Mouse (Mus musculus) hindbrain, embryonic 15.5 days (tissue): ENCODE results near the gene Camta1. TPM values are rescaled to one million over a fixed set of nuclear protein-coding genes. Genes with fewer than 3 reads are reported as not detected.

ENCODE experiments used
- ATAC-seq: fragments of 200-750 bp; cut with Nextera tagmentation; 2 replicates; pipeline ENCODE4 v1.8.0; 2017; ENCODE audit warnings: low read depth, moderate number of reproducible peaks, moderate TSS enrichment; ENCODE audit not compliant: low FRiP score
- H3K27ac ChIP-seq: fragments of 300-500 bp; sonication (generic); replicated peaks from 2 replicates; pipeline ENCODE4 v1.5.1; 2015; ENCODE audit warnings: mild to moderate bottlenecking, inconsistent platforms
- H3K27me3 ChIP-seq: fragments of 300-500 bp; sonication (generic); 2 replicates; pipeline ENCODE4 v1.6.1; 2015; ENCODE audit warnings: control low read depth, inconsistent platforms
- H3K36me3 ChIP-seq: fragments of 300-500 bp; sonication (generic); 2 replicates; pipeline ENCODE4 v1.6.1; 2015; ENCODE audit warnings: control low read depth, inconsistent platforms
- H3K4me1 ChIP-seq: fragments of 300-500 bp; sonication (generic); replicated peaks from 2 replicates; pipeline ENCODE4 v1.6.1; 2015; ENCODE audit warnings: control low read depth, inconsistent platforms
- H3K4me2 ChIP-seq: fragments of 300-500 bp; sonication (generic); 2 replicates; pipeline ENCODE4 v1.6.1; 2015; ENCODE audit warnings: moderate library complexity, mild to moderate bottlenecking, inconsistent platforms
- H3K4me3 ChIP-seq: fragments of 300-500 bp; sonication (generic); 2 replicates; pipeline ENCODE4 v1.5.1; 2015; ENCODE audit warnings: mild to moderate bottlenecking, inconsistent platforms
- H3K9ac ChIP-seq: fragments of 300-500 bp; sonication (generic); 2 replicates; pipeline ENCODE4 v1.6.1; 2015; ENCODE audit warnings: inconsistent platforms
- H3K9me3 ChIP-seq: fragments of 300-500 bp; sonication (generic); 2 replicates; pipeline ENCODE4 v1.6.1; 2016; ENCODE audit warnings: control low read depth, inconsistent platforms
- WGBS: fragments of 180-500 bp; shearing (Covaris S2); methylation state at CpG from one replicate; pipeline ENCODE4 v1.1.7; 2015; 5-methylcytosine and 5-hydroxymethylcytosine counted together
- polyA plus RNA-seq: library from polyadenylated mRNA; unstranded; fragments of >200 nt; fragmentation: Nextera tagmentation; extraction: Ambion mirVana; gene quantifications from 2 replicates; pipeline ENCODE4 v1.2.1, GENCODE M21; 2015

The Camta1 gene
- polyA plus RNA-seq, 1 experiment from 2014 or later = 150 TPM

GRCm38 (mm10) chr4:150903091-150903742 lies 958.5 kb downstream of the Camta1 start:
- WGBS = 94% methylated on average over 14 of the region's 14 CpGs
- no peaks in the 10 kb centered on the region for H3K9me3 ChIP-seq
- H3K36me3 ChIP-seq = peaks cover 36% of the 10 kb centered on the region
- H3K27ac ChIP-seq = no peak overlapping the region
- no peak overlapping the region for H3K4me3 ChIP-seq
- no peak overlapping the region for H3K4me2 ChIP-seq
- no peak overlapping the region for H3K9ac ChIP-seq
- H3K27me3 ChIP-seq = no peaks in the 10 kb centered on the region
- ATAC-seq = no peak
- peaks cover 8% of the 10 kb centered on the region; the same call in 1 of the 2 replicates for H3K4me1 ChIP-seq

GRCm38 (mm10) chr4:150902062-150902461 lies 959.6 kb downstream of the Camta1 start:
- Histone ChIP-seq H3K27me3 (no peaks in the 10 kb centered on the region), H3K9me3 (no peaks in the 10 kb centered on the region), H3K36me3 (peaks cover 47% of the 10 kb centered on the region), H3K27ac (no peak overlapping the region), H3K4me1 (no peaks in the 10 kb centered on the region), H3K4me3 (no peak overlapping the region), H3K9ac (no peak overlapping the region), H3K4me2 (no peak overlapping the region)
- ATAC-seq = no peak
- WGBS = 94% methylated on average over 12 of the region's 12 CpGs

- 55% methylated on average over 9 of the region's 9 CpGs for WGBS
- Histone ChIP-seq H3K27me3 (no peaks in the 10 kb centered on the region), H3K9me3 (no peaks in the 10 kb centered on the region), H3K36me3 (peaks cover 51% of the 10 kb centered on the region), H3K4me2 (no peak overlapping the region), H3K4me3 (no peak overlapping the region), H3K27ac (no peak overlapping the region), H3K4me1 (no peaks in the 10 kb centered on the region), H3K9ac (no peak overlapping the region)
- no peak for ATAC-seq
Observed at GRCm38 (mm10) chr4:150901651-150902050, 960.0 kb downstream of the Camta1 start.

GRCm38 (mm10) chr4:150900486-150900885 lies 961.2 kb downstream of the Camta1 start:
- Histone ChIP-seq H3K4me1 (no peaks in the 10 kb centered on the region), H3K4me2 (no peak overlapping the region), H3K27ac (no peak overlapping the region), H3K9ac (no peak overlapping the region), H3K36me3 (peaks cover 47% of the 10 kb centered on the region), H3K4me3 (no peak overlapping the region), H3K27me3 (no peaks in the 10 kb centered on the region), H3K9me3 (no peaks in the 10 kb centered on the region)
- ATAC-seq = no peak
- 94% methylated on average over 13 of the region's 13 CpGs for WGBS

GRCm38 (mm10) chr4:150898716-150899365 lies 962.8 kb downstream of the Camta1 start:
- Histone ChIP-seq H3K4me3 (no peak overlapping the region), H3K9ac (no peak overlapping the region), H3K4me1 (no peaks in the 10 kb centered on the region), H3K27me3 (no peaks in the 10 kb centered on the region), H3K4me2 (no peak overlapping the region), H3K36me3 (peaks cover 41% of the 10 kb centered on the region), H3K9me3 (no peaks in the 10 kb centered on the region), H3K27ac (no peak overlapping the region)
- WGBS = 60% methylated on average over 13 of the region's 13 CpGs
- peak; percentile 65; the same call in 1 of the 2 replicates for ATAC-seq

GRCm38 (mm10) chr4:150896896-150897624 lies 964.6 kb downstream of the Camta1 start:
- H3K36me3 ChIP-seq = peaks cover 32% of the 10 kb centered on the region
- H3K4me3 ChIP-seq = no peak overlapping the region
- no peaks in the 10 kb centered on the region for H3K27me3 ChIP-seq
- no peaks in the 10 kb centered on the region for H3K9me3 ChIP-seq
- ATAC-seq = no peak
- WGBS = 93% methylated on average over 26 of the region's 26 CpGs
- H3K4me1 ChIP-seq = no peaks in the 10 kb centered on the region
- no peak overlapping the region for H3K9ac ChIP-seq
- H3K27ac ChIP-seq = no peak overlapping the region
- no peak overlapping the region for H3K4me2 ChIP-seq

GRCm38 (mm10) chr4:150894718-150895501 lies 966.8 kb downstream of the Camta1 start:
- H3K4me2 ChIP-seq = no peak overlapping the region
- H3K27me3 ChIP-seq = no peaks in the 10 kb centered on the region
- 69% methylated on average over 8 of the region's 8 CpGs for WGBS

GRCm38 (mm10) chr4:150891308-150891707 lies 970.4 kb downstream of the Camta1 start:
- Histone ChIP-seq H3K27ac (no peak overlapping the region), H3K27me3 (no peaks in the 10 kb centered on the region)
- no peak for ATAC-seq

More at GRCm38 (mm10) chr4:150894718-150895501, 966.8 kb downstream of the Camta1 start:
- ATAC-seq = no peak
- Histone ChIP-seq H3K4me3 (no peak overlapping the region), H3K27ac (no peak overlapping the region), H3K9ac (no peak overlapping the region), H3K9me3 (no peaks in the 10 kb centered on the region), H3K36me3 (peaks cover 23% of the 10 kb centered on the region), H3K4me1 (no peaks in the 10 kb centered on the region)

GRCm38 (mm10) chr4:150889955-150890315 lies 971.7 kb downstream of the Camta1 start:
- no peaks in the 10 kb centered on the region for H3K9me3 ChIP-seq
- ATAC-seq = no peak
- 47% methylated on average over 13 of the region's 13 CpGs for WGBS
- H3K4me2 ChIP-seq = peak overlapping the region; percentile 29
- H3K4me1 ChIP-seq = no peaks in the 10 kb centered on the region
- no peak overlapping the region for H3K9ac ChIP-seq
- no peak overlapping the region for H3K4me3 ChIP-seq
- no peaks in the 10 kb centered on the region for H3K36me3 ChIP-seq
- H3K27ac ChIP-seq = no peak overlapping the region
- H3K27me3 ChIP-seq = no peaks in the 10 kb centered on the region

More at GRCm38 (mm10) chr4:150891308-150891707, 970.4 kb downstream of the Camta1 start:
- 87% methylated on average over 5 of the region's 5 CpGs for WGBS
- no peak overlapping the region for H3K4me3 ChIP-seq
- no peaks in the 10 kb centered on the region for H3K4me1 ChIP-seq
- no peak overlapping the region for H3K9ac ChIP-seq
- no peaks in the 10 kb centered on the region for H3K9me3 ChIP-seq
- no peak overlapping the region for H3K4me2 ChIP-seq
- H3K36me3 ChIP-seq = no peaks in the 10 kb centered on the region

GRCm38 (mm10) chr4:150889273-150889954 lies 972.3 kb downstream of the Camta1 start:
- H3K27ac ChIP-seq = no peak overlapping the region
- WGBS = 39% methylated on average over 20 of the region's 20 CpGs
- peak overlapping the region; percentile 29 for H3K4me2 ChIP-seq
- no peaks in the 10 kb centered on the region for H3K27me3 ChIP-seq
- H3K4me1 ChIP-seq = no peaks in the 10 kb centered on the region
- no peaks in the 10 kb centered on the region for H3K36me3 ChIP-seq
- H3K4me3 ChIP-seq = no peak overlapping the region
- ATAC-seq = no peak
- no peak overlapping the region for H3K9ac ChIP-seq
- H3K9me3 ChIP-seq = no peaks in the 10 kb centered on the region

- Histone ChIP-seq H3K9me3 (no peaks in the 10 kb centered on the region), H3K4me2 (no peak overlapping the region), H3K27me3 (no peaks in the 10 kb centered on the region), H3K9ac (no peak overlapping the region), H3K4me3 (no peak overlapping the region), H3K27ac (no peak overlapping the region), H3K36me3 (no peaks in the 10 kb centered on the region), H3K4me1 (no peaks in the 10 kb centered on the region)
- 87% methylated on average over 4 of the region's 4 CpGs for WGBS
- no peak for ATAC-seq
Observed at GRCm38 (mm10) chr4:150888492-150888891, 973.2 kb downstream of the Camta1 start.
